Mouse (Mus musculus): ENCODE data around the gene Pde4d. TPM values are rescaled to one million over a fixed set of nuclear protein-coding genes. Genes with fewer than 3 reads are reported as not detected.
A peak's percentile ranks its signal among the peaks of the same experiment; 100 is the strongest.

The Pde4d gene
- total RNA-seq, 2 experiments from 2014 or later: 36.9 to 46.8 TPM

- DNase-seq: no peak
- intact Hi-C loops (cut with DNase I): no loop called here
These were observed 1395.1 kb downstream of the Pde4d start for GRCm38 (mm10) chr13:109844828-109845227.

- intact Hi-C loops (cut with DNase I): no loop called here
- DNase-seq: no peak
These were observed 1414.1 kb downstream of the Pde4d start for GRCm38 (mm10) chr13:109863826-109864225.

- intact Hi-C loops (cut with DNase I): no loop called here
- DNase-seq: no peak
These were observed 1414.6 kb downstream of the Pde4d start for GRCm38 (mm10) chr13:109864311-109864710.

GRCm38 (mm10) chr13:109880392-109880791, 1430.6 kb downstream of the Pde4d start:
- DNase-seq: no peak

GRCm38 (mm10) chr13:109881161-109881857, 1431.6 kb downstream of the Pde4d start:
- intact Hi-C loops (cut with DNase I): no loop called here
- DNase-seq: no peak

More at GRCm38 (mm10) chr13:109880392-109880791, 1430.6 kb downstream of the Pde4d start:
- intact Hi-C loops (cut with DNase I): no loop called here

- intact Hi-C loops (cut with DNase I): no loop called here
- DNase-seq: no peak
These were observed 1433.9 kb downstream of the Pde4d start for GRCm38 (mm10) chr13:109883636-109884035.

GRCm38 (mm10) chr13:109884812-109885211, 1435.1 kb downstream of the Pde4d start:
- DNase-seq: no peak
- intact Hi-C loops (cut with DNase I): no loop called here

GRCm38 (mm10) chr13:109888293-109888692, 1438.5 kb downstream of the Pde4d start:
- intact Hi-C loops (cut with DNase I): no loop called here
- DNase-seq: no peak

GRCm38 (mm10) chr13:109891194-109891909, 1441.6 kb downstream of the Pde4d start:
- intact Hi-C loops (cut with DNase I): no loop called here
- no peak for DNase-seq

- intact Hi-C loops (cut with DNase I): no loop called here
- no peak for DNase-seq
These were observed 1442.1 kb downstream of the Pde4d start for GRCm38 (mm10) chr13:109891910-109892265.

- peak in 1 of 2 experiments; percentile 45 for DNase-seq
- intact Hi-C loops (cut with DNase I): loop anchor here (10.0 kb wide), 1 partner anchor 285 kb away; no protein-coding TSS in a partner anchor
These were observed 1450.0 kb downstream of the Pde4d start for GRCm38 (mm10) chr13:109899442-109900428.

- intact Hi-C loops (cut with DNase I): loop anchor here (2.0 to 10.0 kb wide), 2 partner anchors 79 to 287 kb away; no protein-coding TSS in a partner anchor
- peak in 1 of 2 experiments; percentile 22 for DNase-seq
These were observed 1452.1 kb downstream of the Pde4d start for GRCm38 (mm10) chr13:109901811-109902210.

- DNase-seq: peak; percentile 62 to 68
- intact Hi-C loops (cut with DNase I): loop anchor here (2.0 to 10.0 kb wide), 2 partner anchors 80 to 288 kb away; no protein-coding TSS in a partner anchor
These were observed 1452.7 kb downstream of the Pde4d start for GRCm38 (mm10) chr13:109902460-109902854.

GRCm38 (mm10) chr13:109902855-109903763, 1453.4 kb downstream of the Pde4d start:
- intact Hi-C loops (cut with DNase I): loop anchor here (2.0 to 10.0 kb wide), 2 partner anchors 80 to 288 kb away; no protein-coding TSS in a partner anchor
- DNase-seq: peak; percentile 76 to 82

GRCm38 (mm10) chr13:109903764-109904510, 1454.2 kb downstream of the Pde4d start:
- no peak for DNase-seq
- intact Hi-C loops (cut with DNase I): loop anchor here (2.0 to 10.0 kb wide), 2 partner anchors 81 to 289 kb away; no protein-coding TSS in a partner anchor

GRCm38 (mm10) chr13:109906342-109906888, 1456.7 kb downstream of the Pde4d start:
- intact Hi-C loops (cut with DNase I): loop anchor here (10.0 kb wide), 1 partner anchor 292 kb away; no protein-coding TSS in a partner anchor
- DNase-seq: no peak

- peak; percentile 75 to 80 for DNase-seq
- intact Hi-C loops (cut with DNase I): loop anchor here (1.0 to 10.0 kb wide), 2 partner anchors 131 to 293 kb away; no protein-coding TSS in a partner anchor
These were observed 1457.9 kb downstream of the Pde4d start for GRCm38 (mm10) chr13:109907634-109908033.

- intact Hi-C loops (cut with DNase I): loop anchor here (10.0 kb wide), 1 partner anchor 294 kb away; no protein-coding TSS in a partner anchor
These were observed 1458.6 kb downstream of the Pde4d start for GRCm38 (mm10) chr13:109908386-109908785.

More at GRCm38 (mm10) chr13:109908386-109908785, 1458.6 kb downstream of the Pde4d start:
- DNase-seq: no peak

Measured in heart, postnatal 14 days (tissue).